Mouse (Mus musculus) right cerebral cortex, postnatal 14 days (tissue): Measurements from ENCODE around the gene Tmod1.

Experiments used
- DNase-seq: peaks from one replicate; pipeline ENCODE4 v3.0.0; 2022

Tmod1 gene

DNA sequence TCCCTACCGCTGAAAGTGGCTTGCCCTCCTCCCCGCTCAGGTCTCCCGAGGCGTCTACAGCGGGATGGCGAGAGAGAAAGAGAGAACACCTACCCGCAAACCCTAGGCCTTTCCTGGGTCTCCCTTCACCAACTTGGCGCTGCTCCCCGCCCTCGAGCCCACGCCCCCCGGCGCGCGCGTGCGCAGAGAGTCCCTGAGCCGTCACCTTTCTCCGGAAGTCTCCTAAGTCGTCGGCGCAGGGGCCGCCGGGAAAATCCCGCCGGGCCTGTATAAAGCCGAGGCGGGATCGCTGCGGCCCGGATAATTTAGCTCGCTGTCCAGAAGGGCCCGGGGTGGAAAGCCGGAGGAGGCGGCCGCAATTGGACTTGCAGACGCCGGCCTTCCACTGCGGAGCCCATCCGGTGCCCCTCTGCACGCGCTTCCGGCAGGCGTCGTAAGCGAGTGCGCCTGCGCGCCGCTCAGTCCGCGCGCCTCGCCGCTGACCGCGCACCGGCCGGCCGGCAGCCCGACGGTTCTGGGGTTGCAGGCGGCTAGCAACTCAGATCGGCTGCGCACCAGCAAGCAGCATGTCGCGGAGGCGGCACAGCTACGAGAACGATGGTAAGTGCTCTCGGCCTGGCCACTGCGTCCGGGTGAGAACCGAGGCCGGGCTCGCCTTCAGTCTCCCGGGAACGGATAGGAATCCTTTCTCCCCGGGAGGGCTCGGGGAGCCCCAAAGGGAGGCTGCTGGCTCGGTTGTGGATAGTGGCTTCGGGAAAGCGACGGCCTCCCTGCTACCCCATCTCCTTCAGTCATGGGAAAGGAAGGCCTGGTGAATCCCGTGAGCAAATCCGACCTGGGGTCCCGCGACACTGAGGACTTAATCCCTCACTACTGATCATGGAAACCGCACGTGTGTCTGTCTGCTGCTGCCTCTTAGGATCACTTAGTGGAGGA lies 99.8 kb downstream of the Tmod1 start, which contains the start of the genes Ncbp1 and Tstd2:
Ncbp1 (plus strand) TSS at position 327 of the 936 bp plus-strand sequence.
Tstd2 (minus strand) TSS at position 408 of the 936 bp plus-strand sequence.
- peak; percentile 89 for DNase-seq

- no peak for DNase-seq
Measured at GRCm38 (mm10) chr4:46144323-46144722, 105.6 kb downstream of the Tmod1 start.

DNA sequence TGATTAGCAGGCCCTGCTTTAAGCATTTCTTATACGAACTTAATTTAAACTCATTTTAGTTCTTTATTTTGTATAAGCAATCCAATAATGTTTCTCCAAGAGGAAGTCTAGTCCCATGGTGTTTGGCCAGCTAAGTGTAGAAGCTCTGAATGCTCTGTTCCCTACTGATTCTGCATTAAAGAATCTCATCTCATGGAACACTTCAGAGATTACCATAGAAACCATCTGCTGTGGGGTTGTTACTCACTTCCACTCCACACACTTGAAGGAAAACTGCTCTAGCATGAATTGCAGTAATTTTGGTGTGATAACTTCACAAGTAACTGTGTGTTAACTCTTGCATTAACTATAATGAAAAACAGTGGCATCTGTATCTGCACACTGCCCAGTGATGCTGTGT lies 108.1 kb downstream of the Tmod1 start:
- no peak for DNase-seq

- no peak for DNase-seq
Measured at GRCm38 (mm10) chr4:46151903-46152544, 113.3 kb downstream of the Tmod1 start.

DNA sequence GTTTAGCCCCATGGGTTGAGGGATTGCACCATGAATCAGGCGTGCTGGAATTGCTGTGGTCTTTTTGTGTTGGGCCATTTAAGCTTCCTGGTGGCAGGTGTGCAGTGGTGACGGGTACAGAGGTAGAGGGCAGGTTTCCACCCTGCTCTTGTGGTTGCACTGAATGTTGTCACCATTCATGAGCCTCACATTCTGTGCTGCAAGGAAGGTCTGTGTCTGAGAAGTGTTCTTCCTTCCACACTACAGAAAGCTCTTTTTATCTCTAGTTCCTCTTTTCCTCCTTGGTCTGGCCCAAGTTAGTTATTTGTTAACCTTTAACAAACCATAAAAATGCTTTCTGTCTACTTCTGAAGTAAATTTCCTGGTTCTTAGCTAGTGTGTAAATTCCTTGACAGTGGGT lies 125.3 kb downstream of the Tmod1 start:
- no peak for DNase-seq
